Mouse (Mus musculus): Measurements from ENCODE around the gene Gm17455. TPM values are rescaled to one million over a fixed set of nuclear protein-coding genes. Genes with fewer than 3 reads are reported as not detected.
A peak's percentile ranks its signal among the peaks of the same experiment; 100 is the strongest.

Gene Gm17455
- not detected in 2 replicates for polyA plus RNA-seq (2011; ENCODE audit: insufficient read length, low read depth, missing spikeins)

GRCm38 (mm10) chr10:60399449-60399848, at the start of gene Gm17455:
Gm17455 (plus strand) TSS chr10:60399726.
- TF ChIP-seq CTCF (IDR thresholded peaks at IDR 0.05; ENCODE audit: borderline replicate concordance, insufficient read depth, low read length) (no peak), POLR2A (IDR thresholded peaks at IDR 0.05; ENCODE audit: low read depth, low read length) (no peak)
- no peaks in the 10 kb centered on the region for H3K4me1 ChIP-seq (ENCODE audit: control insufficient read depth, insufficient read depth, low read length)
- H3K27ac ChIP-seq (ENCODE audit: insufficient read depth, low read length), result no peak within 1 kb of the TSS
- no peak within 1 kb of the TSS for H3K4me3 ChIP-seq (ENCODE audit: insufficient read depth, low read length)

GRCm38 (mm10) chr10:60350077-60350804, 49.3 kb upstream of the Gm17455 start:
- TF ChIP-seq CTCF (IDR thresholded peaks at IDR 0.05; ENCODE audit: borderline replicate concordance, insufficient read depth, low read length), result no peak
- Histone ChIP-seq H3K4me1 (ENCODE audit: control insufficient read depth, insufficient read depth, low read length) (peaks cover 25% of the 10 kb centered on the region), H3K4me3 (ENCODE audit: insufficient read depth, low read length) (no peak overlapping the region), H3K27ac (ENCODE audit: insufficient read depth, low read length) (peak overlapping the region; percentile 91)

GRCm38 (mm10) chr10:60350805-60351167, 48.7 kb upstream of the Gm17455 start:
- H3K4me1 ChIP-seq (ENCODE audit: control insufficient read depth, insufficient read depth, low read length), result peaks cover 26% of the 10 kb centered on the region
- H3K27ac ChIP-seq (ENCODE audit: insufficient read depth, low read length), result peak overlapping the region; percentile 91
- TF ChIP-seq CTCF (IDR thresholded peaks at IDR 0.05; ENCODE audit: borderline replicate concordance, insufficient read depth, low read length) (no peak), POLR2A (IDR thresholded peaks at IDR 0.05; ENCODE audit: low read depth, low read length) (peak; percentile 22; the same call in 1 of the 2 replicates)
- H3K4me3 ChIP-seq (ENCODE audit: insufficient read depth, low read length), result no peak overlapping the region

GRCm38 (mm10) chr10:60351248-60351647, 48.3 kb upstream of the Gm17455 start:
- peak overlapping the region; percentile 91 for H3K27ac ChIP-seq (ENCODE audit: insufficient read depth, low read length)
- TF ChIP-seq CTCF (IDR thresholded peaks at IDR 0.05; ENCODE audit: borderline replicate concordance, insufficient read depth, low read length) (no peak), POLR2A (IDR thresholded peaks at IDR 0.05; ENCODE audit: low read depth, low read length) (no peak)
- no peak overlapping the region for H3K4me3 ChIP-seq (ENCODE audit: insufficient read depth, low read length)
- H3K4me1 ChIP-seq (ENCODE audit: control insufficient read depth, insufficient read depth, low read length), result peaks cover 28% of the 10 kb centered on the region

GRCm38 (mm10) chr10:60351761-60352455, 47.6 kb upstream of the Gm17455 start:
- TF ChIP-seq CTCF (IDR thresholded peaks at IDR 0.05; ENCODE audit: borderline replicate concordance, insufficient read depth, low read length), result no peak
- TF ChIP-seq POLR2A (IDR thresholded peaks at IDR 0.05; ENCODE audit: low read depth, low read length), result 0 out of 2 replicates have a peak, but pooled peaks have one; percentile 22
- Histone ChIP-seq H3K4me1 (ENCODE audit: control insufficient read depth, insufficient read depth, low read length) (peaks cover 28% of the 10 kb centered on the region), H3K27ac (ENCODE audit: insufficient read depth, low read length) (peak overlapping the region; percentile 91), H3K4me3 (ENCODE audit: insufficient read depth, low read length) (no peak overlapping the region)

GRCm38 (mm10) chr10:60353241-60354002, 46.1 kb upstream of the Gm17455 start:
- Histone ChIP-seq H3K27ac (ENCODE audit: insufficient read depth, low read length) (peak overlapping the region; percentile 99), H3K4me1 (ENCODE audit: control insufficient read depth, insufficient read depth, low read length) (peaks cover 28% of the 10 kb centered on the region), H3K4me3 (ENCODE audit: insufficient read depth, low read length) (no peak overlapping the region)
- TF ChIP-seq POLR2A (IDR thresholded peaks at IDR 0.05; ENCODE audit: low read depth, low read length) (no peak), CTCF (IDR thresholded peaks at IDR 0.05; ENCODE audit: borderline replicate concordance, insufficient read depth, low read length) (no peak)

- Histone ChIP-seq H3K27ac (ENCODE audit: insufficient read depth, low read length) (peak overlapping the region; percentile 99), H3K4me3 (ENCODE audit: insufficient read depth, low read length) (no peak overlapping the region), H3K4me1 (ENCODE audit: control insufficient read depth, insufficient read depth, low read length) (peaks cover 28% of the 10 kb centered on the region)
- TF ChIP-seq POLR2A (IDR thresholded peaks at IDR 0.05; ENCODE audit: low read depth, low read length), result no peak
- TF ChIP-seq CTCF (IDR thresholded peaks at IDR 0.05; ENCODE audit: borderline replicate concordance, insufficient read depth, low read length), result no peak
These were observed 45.6 kb upstream of the Gm17455 start for GRCm38 (mm10) chr10:60354003-60354325.

GRCm38 (mm10) chr10:60354881-60355677, 44.4 kb upstream of the Gm17455 start:
- no peak overlapping the region for H3K4me3 ChIP-seq (ENCODE audit: insufficient read depth, low read length)
- TF ChIP-seq POLR2A (IDR thresholded peaks at IDR 0.05; ENCODE audit: low read depth, low read length) (no peak; the same call in 1 of the 2 replicates), CTCF (IDR thresholded peaks at IDR 0.05; ENCODE audit: borderline replicate concordance, insufficient read depth, low read length) (no peak)
- peak overlapping the region; percentile 99 for H3K27ac ChIP-seq (ENCODE audit: insufficient read depth, low read length)
- H3K4me1 ChIP-seq (ENCODE audit: control insufficient read depth, insufficient read depth, low read length), result peaks cover 28% of the 10 kb centered on the region

GRCm38 (mm10) chr10:60357441-60357840, 42.1 kb upstream of the Gm17455 start:
- peaks cover 16% of the 10 kb centered on the region for H3K4me1 ChIP-seq (ENCODE audit: control insufficient read depth, insufficient read depth, low read length)
- H3K27ac ChIP-seq (ENCODE audit: insufficient read depth, low read length), result no peak overlapping the region
- no peak for TF ChIP-seq CTCF (IDR thresholded peaks at IDR 0.05; ENCODE audit: borderline replicate concordance, insufficient read depth, low read length)
- TF ChIP-seq POLR2A (IDR thresholded peaks at IDR 0.05; ENCODE audit: low read depth, low read length), result no peak
- H3K4me3 ChIP-seq (ENCODE audit: insufficient read depth, low read length), result no peak overlapping the region
